Mouse (Mus musculus): Measurements from ENCODE around the gene Donson. TPM values are rescaled to one million over a fixed set of nuclear protein-coding genes. Genes with fewer than 3 reads are reported as not detected.

The Donson gene
- polyA plus RNA-seq, 1 experiment from 2014 or later: 21.0 TPM

DNA sequence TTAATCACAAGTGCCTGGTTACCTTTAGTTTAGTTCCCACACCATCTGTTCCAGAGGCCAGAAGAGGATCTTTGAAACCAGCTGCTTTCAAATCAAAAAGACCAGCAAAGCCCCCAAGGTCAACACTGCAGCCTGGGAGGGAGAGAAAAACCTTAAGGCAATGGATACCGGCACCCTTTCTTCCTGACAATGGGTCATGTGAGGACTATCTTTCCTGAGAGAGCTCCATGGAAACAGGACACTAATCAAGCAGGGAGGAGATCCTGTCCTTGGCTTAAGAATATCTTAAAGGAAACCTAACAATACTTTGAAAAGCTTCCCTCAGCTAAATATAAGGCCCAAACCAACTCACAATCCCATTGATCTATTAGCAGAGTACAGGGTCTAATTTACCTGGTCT lies 58.0 kb downstream of the Donson start:
- Histone ChIP-seq H3K36me3 (peaks cover 86% of the 10 kb centered on the region), H3K4me2 (no peak overlapping the region), H3K27ac (no peak overlapping the region), H3K4me1 (replicated peaks) (no peaks in the 10 kb centered on the region), H3K9ac (0 out of 2 replicates have a peak overlapping the region, but pooled peaks have one; percentile 3), H3K27me3 (no peaks in the 10 kb centered on the region), H3K4me3 (no peak overlapping the region), H3K9me3 (no peaks in the 10 kb centered on the region)
- 67% methylated on average over 1 of the region's 1 CpGs for WGBS
- no peak for ATAC-seq (ENCODE audit: low FRiP score)

DNA sequence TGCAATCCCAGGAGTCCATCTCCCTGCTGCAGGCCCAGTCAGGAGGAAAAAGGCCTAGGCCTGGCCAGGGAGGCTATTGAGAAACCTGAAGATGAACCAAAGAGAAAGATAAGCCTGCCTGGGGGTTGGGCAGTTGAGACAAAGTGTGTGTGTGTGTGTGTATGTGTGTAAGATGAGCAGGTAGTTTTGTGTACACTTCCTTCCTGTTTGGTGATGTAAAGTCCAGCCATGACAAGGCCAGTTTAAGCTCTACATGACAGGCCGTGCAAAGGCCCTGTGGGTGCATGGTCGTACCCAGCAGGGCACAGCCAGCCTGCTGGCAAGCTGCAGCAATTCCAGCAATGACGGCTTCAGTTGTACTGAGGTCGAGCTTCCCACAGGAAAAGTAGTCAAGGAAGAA lies 58.8 kb downstream of the Donson start:
- no peak overlapping the region for H3K4me3 ChIP-seq
- WGBS: 96% methylated on average over 4 of the region's 4 CpGs
- H3K27me3 ChIP-seq: no peaks in the 10 kb centered on the region
- H3K9me3 ChIP-seq: no peaks in the 10 kb centered on the region
- H3K9ac ChIP-seq: no peak overlapping the region
- ATAC-seq (ENCODE audit: low FRiP score): no peak
- H3K4me2 ChIP-seq: no peak overlapping the region
- no peaks in the 10 kb centered on the region for H3K4me1 ChIP-seq (replicated peaks)
- peaks cover 87% of the 10 kb centered on the region for H3K36me3 ChIP-seq
- no peak overlapping the region for H3K27ac ChIP-seq

DNA sequence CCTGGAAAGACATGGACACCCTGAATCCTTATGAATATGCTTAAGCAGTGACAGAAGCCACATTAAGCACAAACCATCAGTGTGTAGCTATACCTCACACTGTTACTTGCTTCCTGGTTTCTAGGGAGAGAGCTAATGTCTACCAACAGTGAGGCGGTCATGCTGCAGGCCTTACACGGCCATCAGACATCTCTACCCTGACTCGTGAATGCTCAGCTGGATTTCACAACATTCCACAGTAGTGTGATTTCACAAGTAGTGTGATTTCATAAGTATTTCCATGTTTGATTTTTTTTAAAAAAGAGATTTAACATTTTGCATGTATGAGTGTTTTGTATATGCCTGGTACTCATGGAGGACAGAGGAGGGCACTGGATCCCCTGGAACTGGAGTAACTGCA lies 59.9 kb downstream of the Donson start:
- Histone ChIP-seq H3K9ac (no peak overlapping the region), H3K27ac (no peak overlapping the region), H3K36me3 (peaks cover 87% of the 10 kb centered on the region), H3K4me1 (replicated peaks) (no peaks in the 10 kb centered on the region), H3K9me3 (no peaks in the 10 kb centered on the region), H3K4me3 (no peak overlapping the region), H3K27me3 (no peaks in the 10 kb centered on the region), H3K4me2 (no peak overlapping the region)
- ATAC-seq (ENCODE audit: low FRiP score): no peak
- 95% methylated on average over 3 of the region's 3 CpGs for WGBS

DNA sequence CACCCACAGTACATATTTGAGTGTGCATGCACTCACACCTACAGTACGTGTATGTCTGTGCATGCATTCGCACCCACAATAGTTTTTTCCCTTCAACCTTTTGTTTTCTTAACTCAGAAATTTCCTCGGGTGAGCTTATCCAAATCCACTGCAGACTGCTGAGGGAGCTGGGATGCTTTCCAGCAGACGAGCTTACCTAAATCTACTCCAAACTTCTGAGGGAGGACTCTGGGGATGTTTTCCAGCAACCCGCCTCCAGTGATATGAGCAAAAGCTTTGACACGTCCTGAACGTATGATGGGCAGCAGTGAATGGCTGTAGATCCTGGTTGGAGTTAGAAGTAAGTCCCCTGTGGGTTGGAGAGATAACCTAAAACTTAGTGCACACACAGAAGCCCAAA lies 60.7 kb downstream of the Donson start:
- Histone ChIP-seq H3K36me3 (peaks cover 90% of the 10 kb centered on the region), H3K4me3 (no peak overlapping the region), H3K4me2 (no peak overlapping the region), H3K4me1 (replicated peaks) (no peaks in the 10 kb centered on the region), H3K27me3 (no peaks in the 10 kb centered on the region), H3K27ac (no peak overlapping the region), H3K9ac (no peak overlapping the region), H3K9me3 (no peaks in the 10 kb centered on the region)
- WGBS: 92% methylated on average over 7 of the region's 7 CpGs
- no peak for ATAC-seq (ENCODE audit: low FRiP score)

Other genes starting within 250 kb of the Donson start
- gene Ifnar1, start 203.5 kb downstream of the Donson start, polyA plus RNA-seq (2015; fragmentation: Nextera tagmentation; extraction: Ambion mirVana): 48.4 and 53.5 TPM in 2 replicates
- gene Ifngr2, start 141.7 kb downstream of the Donson start, polyA plus RNA-seq (2015; fragmentation: Nextera tagmentation; extraction: Ambion mirVana): 72.1 and 73.0 TPM in 2 replicates
- gene Tmem50b, start 91.0 kb downstream of the Donson start, polyA plus RNA-seq (2015; fragmentation: Nextera tagmentation; extraction: Ambion mirVana): 69.1 and 69.5 TPM in 2 replicates
- 5.2 and 7.0 TPM in 2 replicates for gene Dnajc28, start 69.7 kb downstream of the Donson start, polyA plus RNA-seq (2015; fragmentation: Nextera tagmentation; extraction: Ambion mirVana)
- 62.9 and 67.3 TPM in 2 replicates for gene Gart, start 41.8 kb downstream of the Donson start, polyA plus RNA-seq (2015; fragmentation: Nextera tagmentation; extraction: Ambion mirVana)
- 138 and 140 TPM in 2 replicates for gene Son, start 41.3 kb downstream of the Donson start, polyA plus RNA-seq (2015; fragmentation: Nextera tagmentation; extraction: Ambion mirVana)
- 95.5 and 97.1 TPM in 2 replicates for gene Cryzl1, start 40.2 kb upstream of the Donson start, polyA plus RNA-seq (2015; fragmentation: Nextera tagmentation; extraction: Ambion mirVana)
- gene Itsn1, start 40.5 kb upstream of the Donson start, polyA plus RNA-seq (2015; fragmentation: Nextera tagmentation; extraction: Ambion mirVana): 54.8 and 55.2 TPM in 2 replicates

Data from hindbrain, embryonic 13.5 days (tissue).